Mouse (Mus musculus) heart, adult 2 months (tissue): ENCODE results near the gene Lyl1.

ENCODE experiments used
- CTCF ChIP-seq: fragments of 200-600 bp; IDR thresholded peaks from 2 replicates; pipeline ENCODE4 v1.8.1; 2022; ENCODE audit warnings: antibody characterized with exemption, mild to moderate bottlenecking, moderate library complexity
- POLR2A ChIP-seq: fragments of 200-500 bp; IDR thresholded peaks from 2 replicates; pipeline ENCODE4 v1.6.1; 2011; ENCODE audit warnings: mild to moderate bottlenecking, low read depth, low read length, control low read depth; ENCODE audit not compliant: insufficient read depth

- peak; percentile 37; the same call in 1 of the 2 replicates for TF ChIP-seq POLR2A
- peak; percentile 91 for TF ChIP-seq CTCF
These were observed 3.1 kb downstream of the Lyl1 start for GRCm38 (mm10) chr8:84704356-84704755.
